Mouse (Mus musculus) testis, adult 2 months (tissue): ENCODE results near the gene Epsti1.

Source experiments
- CTCF ChIP-seq: fragments of 200-500 bp; IDR thresholded peaks from 2 replicates; pipeline ENCODE4 v1.5.1; 2012; ENCODE audit warnings: low read depth, mild to moderate bottlenecking, inconsistent platforms, low read length, moderate library complexity; ENCODE audit not compliant: control insufficient read depth, insufficient read depth, insufficient replicate concordance
- POLR2A ChIP-seq: fragments of 200-500 bp; IDR thresholded peaks from 2 replicates; pipeline ENCODE4 v1.6.1; 2012; ENCODE audit warnings: low read depth, mild to moderate bottlenecking, inconsistent platforms, low read length, moderate library complexity; ENCODE audit not compliant: control insufficient read depth

- TF ChIP-seq CTCF (no peak), POLR2A (no peak)
Measured at GRCm38 (mm10) chr14:77902541-77902940, 1.5 kb upstream of the Epsti1 start.
